Mouse (Mus musculus): Measurements from ENCODE around the gene Rnaseh1.
A peak's percentile ranks its signal among the peaks of the same experiment; 100 is the strongest.

Rnaseh1 gene

GRCm38 (mm10) chr12:28649141-28650110, at the start of gene Rnaseh1:
Rnaseh1 (plus strand) TSS chr12:28649602.
- DNase-seq (ENCODE audit: low spot score in 2 of 2) = peak; percentile 94 to 96

DNA sequence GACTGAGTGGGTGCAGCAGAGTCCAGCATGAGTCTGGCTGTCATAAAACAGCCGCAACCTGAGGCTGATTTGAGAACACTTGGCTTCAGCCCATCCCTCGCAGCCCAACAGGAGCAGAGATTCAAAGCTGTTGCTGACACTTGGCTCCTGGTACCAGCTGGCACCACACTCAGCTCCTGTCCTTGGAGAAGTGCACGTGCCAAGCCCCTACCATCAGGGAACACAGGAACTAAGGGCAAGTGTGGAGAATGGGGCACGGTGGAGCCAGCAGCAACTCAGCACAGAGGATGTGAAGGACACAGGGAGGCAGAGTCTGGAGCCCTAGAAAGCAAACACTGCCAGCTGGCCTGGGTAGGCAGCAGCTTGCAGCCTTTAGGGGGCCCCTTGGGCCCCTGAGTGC, 47.1 kb upstream of the Rnaseh1 start:
- peak; percentile 45 to 48 for DNase-seq (ENCODE audit: low spot score in 2 of 2)

DNA sequence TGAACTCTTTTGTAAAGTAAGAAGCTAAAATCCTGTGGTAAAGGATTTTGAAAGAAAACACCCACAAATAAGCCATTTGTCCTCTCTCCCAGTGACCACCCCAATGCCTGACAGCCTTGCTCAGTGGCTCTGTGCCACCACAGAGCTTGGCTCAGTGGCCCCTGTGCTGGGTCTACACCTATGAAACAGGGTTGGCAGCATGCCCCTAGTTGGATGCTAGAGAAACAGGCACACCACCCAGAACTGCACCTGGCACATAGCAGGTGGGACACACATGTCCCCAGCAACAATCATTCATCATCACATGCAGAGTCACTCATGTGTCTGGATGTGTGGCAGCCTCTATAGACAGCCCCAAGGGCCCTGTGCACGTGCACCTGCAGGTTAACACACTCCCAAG, 45.9 kb upstream of the Rnaseh1 start:
- DNase-seq (ENCODE audit: low spot score in 2 of 2) = no peak

DNA sequence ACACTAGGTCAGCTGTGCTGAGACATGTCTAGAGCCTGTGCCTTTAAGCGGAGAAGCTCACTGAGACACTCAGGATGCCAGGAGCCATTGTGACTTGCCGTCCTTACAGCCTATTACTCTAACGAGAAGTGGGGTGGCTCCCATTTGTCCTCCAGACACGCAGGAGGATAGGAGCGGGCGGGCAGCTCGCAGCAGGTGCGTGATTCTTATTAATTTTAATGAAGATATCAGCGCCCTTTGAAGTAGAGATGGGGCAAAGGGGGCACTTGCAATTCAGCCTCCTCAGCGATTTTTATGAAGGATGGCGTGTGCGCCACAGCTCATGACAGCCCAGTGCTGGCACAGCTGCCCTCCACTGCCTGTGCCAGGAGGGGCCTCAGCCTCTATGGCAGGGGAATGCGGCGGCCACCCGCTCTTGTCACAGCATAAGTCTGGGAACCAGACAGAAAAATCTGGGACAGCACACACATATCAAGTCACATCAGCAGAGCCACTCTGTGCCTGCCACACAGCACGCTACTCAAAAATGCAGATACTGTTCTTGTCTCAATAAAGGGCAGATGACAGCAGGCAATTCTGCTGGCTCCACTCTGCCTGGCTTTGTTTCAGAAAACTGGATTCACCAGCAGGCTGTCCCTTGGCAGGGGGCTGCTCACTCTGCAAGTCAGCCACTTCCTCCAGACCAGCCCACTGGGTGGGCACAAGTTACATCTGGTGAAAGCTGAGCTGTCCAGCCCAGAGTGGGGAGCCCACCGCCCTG, 41.7 kb upstream of the Rnaseh1 start:
- DNase-seq (ENCODE audit: low spot score in 2 of 2) = peak; percentile 64 to 83

GRCm38 (mm10) chr12:28612391-28612790, 37.0 kb upstream of the Rnaseh1 start:
- DNase-seq (ENCODE audit: low spot score in 2 of 2) = peak; percentile 41 to 57

- DNase-seq (ENCODE audit: low spot score in 2 of 2) = no peak
These were observed 35.0 kb upstream of the Rnaseh1 start for GRCm38 (mm10) chr12:28614401-28614800.

DNA sequence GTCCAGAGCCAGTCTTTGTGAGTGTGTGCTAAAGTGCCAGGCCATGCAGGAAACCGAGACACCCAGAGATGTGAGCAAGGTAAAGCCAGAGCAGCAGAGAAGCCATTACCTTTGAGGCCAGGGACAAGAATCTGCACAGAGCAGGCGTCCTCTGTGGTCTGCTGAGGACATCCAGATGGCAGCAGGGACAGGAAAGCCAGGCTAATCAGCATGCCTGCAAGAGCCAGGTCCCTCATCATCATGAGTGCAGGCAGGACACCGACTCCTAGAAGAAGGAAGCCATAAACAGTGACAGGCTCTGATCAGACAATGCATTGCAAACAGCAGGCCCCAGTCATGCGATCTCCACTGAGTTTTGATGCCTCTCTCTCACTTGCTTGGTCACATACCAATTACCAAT, 32.1 kb upstream of the Rnaseh1 start:
- no peak for DNase-seq (ENCODE audit: low spot score in 2 of 2)

DNA sequence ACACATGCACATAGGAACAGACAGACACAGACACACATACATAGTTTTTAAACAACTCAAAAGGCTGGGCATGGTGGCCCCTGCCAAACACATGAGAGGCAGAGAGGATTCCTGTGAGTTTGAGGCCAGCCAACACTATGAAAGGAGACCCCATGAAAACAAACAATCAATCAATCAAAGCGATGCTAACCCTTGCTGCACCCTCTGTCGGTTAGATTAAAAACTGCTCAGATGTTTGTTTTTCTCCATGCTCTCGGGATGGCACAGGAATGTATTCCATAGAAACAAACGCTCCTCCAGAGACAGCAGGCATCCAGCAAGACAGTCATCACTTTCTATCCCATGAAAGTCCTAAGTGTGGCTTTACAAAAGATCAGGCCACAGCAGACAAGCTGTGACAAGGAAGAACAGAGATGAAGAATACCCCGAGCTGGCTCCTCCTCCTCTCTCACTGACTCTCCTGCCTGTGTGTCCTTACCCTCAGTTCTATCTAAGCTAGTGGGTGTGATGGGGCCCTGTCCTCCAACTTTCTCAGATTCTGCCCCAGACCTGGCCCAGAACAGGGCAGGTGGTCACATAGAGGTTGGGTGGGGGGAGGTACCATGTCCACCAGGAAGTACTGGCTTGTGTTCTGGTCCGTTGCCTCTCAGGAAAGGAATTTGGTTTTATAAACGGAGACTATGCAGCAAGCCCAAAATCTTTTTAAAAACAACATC, 27.8 kb upstream of the Rnaseh1 start:
- no peak for DNase-seq (ENCODE audit: low spot score in 2 of 2)

DNA sequence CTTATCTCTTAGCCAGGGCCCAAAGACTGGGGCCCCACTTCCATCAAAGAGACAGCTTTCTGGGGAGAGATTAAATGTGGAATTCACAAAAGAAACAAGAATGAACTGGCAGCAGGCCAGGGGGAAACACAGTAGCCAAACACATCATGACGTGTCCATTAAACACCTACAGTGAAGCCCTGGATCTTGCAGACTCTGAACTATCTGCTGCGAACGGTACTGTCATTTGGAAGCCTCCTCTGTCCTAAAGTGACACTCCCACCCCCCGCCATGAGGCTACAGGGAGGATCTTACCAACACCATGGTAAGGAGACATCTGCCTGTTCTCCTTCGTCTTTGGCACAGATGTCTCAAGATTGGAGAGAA, 27.3 kb upstream of the Rnaseh1 start:
- DNase-seq (ENCODE audit: low spot score in 2 of 2) = no peak

GRCm38 (mm10) chr12:28622641-28623040, 26.8 kb upstream of the Rnaseh1 start:
- no peak for DNase-seq (ENCODE audit: low spot score in 2 of 2)

DNA sequence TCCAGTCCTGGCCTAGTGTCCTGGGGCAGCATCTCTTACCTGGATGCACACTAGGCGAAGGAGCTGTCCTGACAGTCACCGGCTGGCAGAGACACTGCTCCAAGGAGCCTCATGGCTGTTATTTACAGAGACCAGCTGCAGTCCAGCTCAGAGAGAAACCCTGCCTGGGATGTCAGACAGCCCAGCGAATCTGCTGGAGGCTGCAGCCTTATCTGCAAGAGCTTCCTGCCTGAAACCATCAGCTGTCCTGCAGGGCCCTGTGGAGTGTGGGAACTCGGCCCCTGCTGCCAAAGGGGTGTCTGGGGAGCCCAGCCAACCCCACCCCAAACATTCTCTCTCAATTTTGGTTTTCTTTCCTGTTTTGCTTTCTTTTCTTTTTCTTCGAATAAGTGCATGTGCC, 26.2 kb upstream of the Rnaseh1 start, which contains the start of gene Colec11:
TSS of gene Colec11 (minus strand) at position 183 of the 400 bp plus-strand sequence.
- no peak for DNase-seq (ENCODE audit: low spot score in 2 of 2)

DNA sequence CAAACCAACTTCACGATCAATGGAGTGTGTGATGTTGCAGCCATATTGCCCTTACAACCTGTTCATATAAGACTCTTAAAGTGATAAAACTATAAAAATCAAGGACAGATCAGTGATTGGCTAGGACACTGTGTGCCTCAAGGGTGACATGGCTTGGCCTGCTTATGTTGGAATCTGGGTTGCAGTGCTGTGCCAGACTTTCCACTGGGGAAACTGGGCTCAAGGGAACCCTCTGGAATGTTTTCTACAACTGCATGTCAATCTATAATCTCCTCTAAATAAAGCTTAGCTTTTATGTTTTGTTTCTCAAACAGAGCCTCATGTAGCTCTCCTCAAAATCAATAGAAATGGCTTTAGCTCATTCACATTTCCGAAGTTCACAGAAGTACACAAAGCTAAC, 25.2 kb upstream of the Rnaseh1 start:
- no peak for DNase-seq (ENCODE audit: low spot score in 2 of 2)

DNA sequence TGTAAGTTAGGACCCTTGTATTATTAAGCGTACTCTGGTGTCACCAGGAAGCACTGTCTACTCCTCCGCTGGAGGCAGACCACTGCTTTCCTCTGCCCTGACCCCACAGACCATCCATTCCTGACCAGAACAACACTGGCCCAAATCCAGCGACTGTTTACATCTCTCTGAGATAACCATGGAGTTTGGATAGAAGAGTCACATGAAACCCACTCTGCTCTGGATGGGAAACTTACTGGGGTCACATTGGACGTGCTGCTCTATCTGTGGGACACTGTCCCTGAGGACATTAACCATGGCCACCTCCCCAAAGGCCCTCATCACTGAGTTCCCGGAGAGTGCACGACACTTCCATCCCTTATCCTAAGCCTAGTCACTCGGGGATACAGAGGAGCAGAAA, 24.0 kb upstream of the Rnaseh1 start:
- DNase-seq (ENCODE audit: low spot score in 2 of 2) = no peak

DNA sequence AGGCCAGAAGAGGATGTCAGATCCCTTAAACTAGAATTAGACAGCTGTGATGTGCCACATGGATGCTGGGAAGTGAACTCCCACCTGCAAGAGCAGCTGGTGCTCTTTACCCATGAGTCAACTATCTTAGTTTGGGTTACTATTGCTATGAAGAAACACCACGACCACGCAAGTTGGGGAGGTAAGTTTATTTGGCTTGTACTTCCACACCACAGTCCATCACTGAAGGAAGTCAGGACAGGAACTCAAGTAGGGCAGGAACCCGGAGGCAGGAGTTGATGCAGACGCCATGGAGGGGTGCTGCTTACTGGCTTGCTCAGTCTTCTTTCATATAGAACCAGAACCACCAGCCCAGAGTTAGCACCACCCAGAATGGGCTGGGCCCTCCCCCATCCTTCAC, 22.3 kb upstream of the Rnaseh1 start:
- DNase-seq (ENCODE audit: low spot score in 2 of 2) = no peak

DNA sequence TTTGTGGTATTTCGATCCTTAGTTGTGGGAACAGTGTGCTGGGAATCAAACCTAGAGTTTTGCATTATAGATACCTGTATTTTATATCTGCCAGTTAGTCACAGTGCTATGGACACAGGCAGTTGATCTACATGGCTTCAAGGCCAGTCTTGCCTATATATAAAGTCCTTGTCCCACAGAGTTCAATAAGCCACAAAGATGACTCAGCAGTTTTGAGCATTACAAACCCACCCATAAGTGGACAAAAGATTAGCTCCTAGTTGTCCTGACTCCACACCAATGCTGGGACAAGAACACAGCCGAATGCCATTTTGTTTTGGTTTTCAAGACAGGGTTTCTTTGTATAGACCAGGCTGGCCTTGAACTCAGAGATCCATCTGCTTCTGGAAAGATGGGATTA, 21.0 kb upstream of the Rnaseh1 start:
- no peak for DNase-seq (ENCODE audit: low spot score in 2 of 2)

DNA sequence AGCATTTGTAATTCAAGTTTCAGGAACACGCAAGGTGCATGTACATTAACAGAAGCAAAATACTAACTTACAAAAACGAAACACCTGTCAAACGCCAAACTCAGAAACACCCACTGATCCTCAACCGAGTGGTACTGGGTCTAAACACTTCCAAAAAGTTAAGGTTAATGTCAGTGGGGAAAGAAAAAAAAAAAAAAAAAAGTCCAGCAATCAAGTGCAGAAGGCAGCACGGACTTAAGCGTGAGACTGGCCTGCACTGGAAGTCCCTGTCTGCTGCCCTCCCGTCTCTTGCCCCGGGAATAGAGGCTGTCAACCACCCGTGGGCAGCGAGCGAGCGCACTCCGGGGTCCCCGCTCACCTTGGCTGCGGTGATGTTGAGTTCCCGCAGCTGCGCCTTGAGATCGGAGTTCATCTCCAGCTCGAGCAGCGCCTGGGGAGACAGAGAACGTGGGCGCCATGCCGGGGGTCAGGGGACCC, 14.3 kb upstream of the Rnaseh1 start:
- DNase-seq (ENCODE audit: low spot score in 2 of 2) = no peak

DNA sequence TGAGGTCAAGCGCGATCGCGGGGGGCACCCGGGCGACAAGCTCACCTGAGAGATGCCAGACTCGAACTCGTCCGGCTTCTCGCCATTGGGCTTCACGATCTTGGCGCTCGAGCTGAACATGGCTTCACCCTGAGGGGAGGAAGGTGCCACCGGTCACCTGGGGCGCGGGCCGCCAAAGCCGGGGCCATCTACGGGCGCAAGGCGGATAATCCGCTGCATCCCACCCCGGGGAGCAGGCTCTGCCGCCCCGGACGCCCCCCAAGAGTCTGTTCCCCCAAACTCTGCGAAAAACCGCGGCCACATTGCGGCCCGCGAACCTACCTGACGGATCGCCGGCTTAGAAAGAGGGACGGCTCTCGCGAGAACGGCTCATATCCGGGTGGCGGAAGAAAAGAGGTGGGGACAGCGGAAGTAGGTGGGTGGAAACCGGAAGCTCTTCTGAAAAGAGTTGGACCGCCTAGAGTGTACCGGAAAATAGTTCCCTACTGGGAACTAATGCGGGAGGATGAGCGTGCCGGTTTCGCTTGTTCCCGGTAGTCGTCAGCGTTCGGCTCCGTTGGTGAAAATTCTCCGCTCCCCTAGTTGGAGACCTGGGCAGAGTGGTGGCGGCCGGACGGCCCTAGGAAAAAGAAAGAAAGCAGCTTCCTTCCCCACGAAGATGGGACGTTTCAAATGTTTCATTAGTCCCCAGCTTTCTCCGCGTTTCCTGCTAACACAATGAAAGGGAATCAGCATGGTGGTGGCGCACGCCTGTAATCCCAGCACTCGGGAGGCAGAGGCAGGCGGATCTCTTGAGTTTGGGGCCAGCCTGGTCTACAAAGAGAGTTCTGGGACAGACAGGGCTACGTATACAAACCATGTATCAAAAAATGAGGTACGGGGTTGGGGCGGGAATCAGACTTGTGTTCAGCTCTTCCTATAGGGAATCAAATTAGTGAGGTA, 13.6 kb upstream of the Rnaseh1 start, which contains the start of gene Rps7:
TSS of gene Rps7 (minus strand) at position 419 of the 942 bp plus-strand sequence.
- DNase-seq (ENCODE audit: low spot score in 2 of 2) = peak; percentile 96 to 97

GRCm38 (mm10) chr12:28636543-28636942, 12.9 kb upstream of the Rnaseh1 start:
- no peak for DNase-seq (ENCODE audit: low spot score in 2 of 2)

GRCm38 (mm10) chr12:28638778-28639177, 10.6 kb upstream of the Rnaseh1 start:
- DNase-seq (ENCODE audit: low spot score in 2 of 2) = no peak

- DNase-seq (ENCODE audit: low spot score in 2 of 2) = no peak
These were observed 13.2 kb downstream of the Rnaseh1 start for GRCm38 (mm10) chr12:28662628-28663027.

DNA sequence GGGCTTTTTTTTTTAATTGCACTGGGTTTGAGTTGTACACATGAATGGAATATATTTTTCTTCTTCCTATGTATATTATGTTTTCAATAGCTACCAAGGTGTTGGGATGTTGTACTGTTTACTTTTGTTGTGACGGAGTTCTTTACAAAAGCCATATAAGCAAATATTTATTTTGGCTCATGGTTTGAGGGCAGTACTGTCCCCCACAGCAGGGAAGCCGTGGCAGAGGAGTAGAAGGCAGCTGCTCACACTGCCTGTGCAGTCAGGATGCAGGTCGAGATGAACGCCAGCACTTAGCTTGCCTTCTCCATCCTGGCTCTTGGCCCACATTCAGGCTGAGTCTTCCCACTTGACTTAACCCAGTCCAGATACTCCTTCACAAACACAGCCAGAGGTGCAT, 17.3 kb downstream of the Rnaseh1 start:
- no peak for DNase-seq (ENCODE audit: low spot score in 2 of 2)
